Mouse (Mus musculus): Measurements from ENCODE around the gene Shc2. TPM values are rescaled to one million over a fixed set of nuclear protein-coding genes. Genes with fewer than 3 reads are reported as not detected.

The Shc2 gene
- polyA plus RNA-seq, 1 experiment from 2014 or later, result 7.7 TPM

- ATAC-seq (ENCODE audit: insufficient number of reproducible peaks, insufficient read depth, low FRiP score, low read depth), result peak; percentile 85
- 1% methylated on average over 60 of the region's 60 CpGs for WGBS
- H3K27ac ChIP-seq (ENCODE audit: low read length), result no peak within 1 kb of the TSS
- H3K27me3 ChIP-seq (ENCODE audit: control insufficient read depth, insufficient read depth, low read length), result peaks cover 19% of the 10 kb centered on the region
- H3K9me3 ChIP-seq (ENCODE audit: control insufficient read depth, low read depth, low read length), result no peaks in the 10 kb centered on the region
- H3K36me3 ChIP-seq (ENCODE audit: control insufficient read depth, insufficient read depth, low read length), result no peaks in the 10 kb centered on the region
- peaks cover 12% of the 10 kb centered on the region for H3K4me1 ChIP-seq (ENCODE audit: control insufficient read depth, insufficient read depth, low read length)
- peak within 1 kb of the TSS; percentile 52; the same call in 1 of the 2 replicates for H3K9ac ChIP-seq (replicated peaks; ENCODE audit: low read depth, low read length)
- peak within 1 kb of the TSS; percentile 94 for H3K4me2 ChIP-seq (replicated peaks; ENCODE audit: low read depth, low read length)
- peak within 1 kb of the TSS; percentile 52 for H3K4me3 ChIP-seq (ENCODE audit: low read depth, low read length)
Observed at GRCm38 (mm10) chr10:79613578-79614304, 24.0 kb downstream of the Shc2 start, which contains the start of gene C2cd4c. Gene C2cd4c (minus strand): TSS chr10:79614025.

GRCm38 (mm10) chr10:79612192-79613135, 25.3 kb downstream of the Shc2 start:
- no peak for ATAC-seq (ENCODE audit: insufficient number of reproducible peaks, insufficient read depth, low FRiP score, low read depth)
- Histone ChIP-seq H3K27me3 (ENCODE audit: control insufficient read depth, insufficient read depth, low read length) (peaks cover 19% of the 10 kb centered on the region), H3K4me3 (ENCODE audit: low read depth, low read length) (peak overlapping the region; percentile 9; the same call in 1 of the 2 replicates), H3K9me3 (ENCODE audit: control insufficient read depth, low read depth, low read length) (no peaks in the 10 kb centered on the region), H3K4me1 (ENCODE audit: control insufficient read depth, insufficient read depth, low read length) (peaks cover 12% of the 10 kb centered on the region), H3K36me3 (ENCODE audit: control insufficient read depth, insufficient read depth, low read length) (no peaks in the 10 kb centered on the region), H3K4me2 (replicated peaks; ENCODE audit: low read depth, low read length) (0 out of 2 replicates have a peak overlapping the region, but pooled peaks have one; percentile 18), H3K9ac (replicated peaks; ENCODE audit: low read depth, low read length) (no peak overlapping the region), H3K27ac (ENCODE audit: low read length) (no peak overlapping the region)
- 15% methylated on average over 51 of the region's 51 CpGs for WGBS

GRCm38 (mm10) chr10:79611296-79611695, 26.4 kb downstream of the Shc2 start:
- Histone ChIP-seq H3K9ac (replicated peaks; ENCODE audit: low read depth, low read length) (no peak overlapping the region), H3K27me3 (ENCODE audit: control insufficient read depth, insufficient read depth, low read length) (peaks cover 19% of the 10 kb centered on the region), H3K4me2 (replicated peaks; ENCODE audit: low read depth, low read length) (no peak overlapping the region), H3K4me1 (ENCODE audit: control insufficient read depth, insufficient read depth, low read length) (peaks cover 12% of the 10 kb centered on the region), H3K4me3 (ENCODE audit: low read depth, low read length) (no peak overlapping the region), H3K36me3 (ENCODE audit: control insufficient read depth, insufficient read depth, low read length) (no peaks in the 10 kb centered on the region), H3K27ac (ENCODE audit: low read length) (no peak overlapping the region), H3K9me3 (ENCODE audit: control insufficient read depth, low read depth, low read length) (no peaks in the 10 kb centered on the region)
- WGBS, result 37% methylated on average over 5 of the region's 5 CpGs
- ATAC-seq (ENCODE audit: insufficient number of reproducible peaks, insufficient read depth, low FRiP score, low read depth), result no peak

GRCm38 (mm10) chr10:79609276-79609675, 28.4 kb downstream of the Shc2 start:
- no peak overlapping the region for H3K27ac ChIP-seq (ENCODE audit: low read length)
- no peak overlapping the region for H3K9ac ChIP-seq (replicated peaks; ENCODE audit: low read depth, low read length)
- no peaks in the 10 kb centered on the region for H3K36me3 ChIP-seq (ENCODE audit: control insufficient read depth, insufficient read depth, low read length)
- H3K27me3 ChIP-seq (ENCODE audit: control insufficient read depth, insufficient read depth, low read length), result peaks cover 19% of the 10 kb centered on the region
- ATAC-seq (ENCODE audit: insufficient number of reproducible peaks, insufficient read depth, low FRiP score, low read depth), result no peak
- 80% methylated on average over 3 of the region's 3 CpGs for WGBS
- no peaks in the 10 kb centered on the region for H3K9me3 ChIP-seq (ENCODE audit: control insufficient read depth, low read depth, low read length)
- H3K4me2 ChIP-seq (replicated peaks; ENCODE audit: low read depth, low read length), result no peak overlapping the region
- H3K4me3 ChIP-seq (ENCODE audit: low read depth, low read length), result no peak overlapping the region
- peaks cover 12% of the 10 kb centered on the region for H3K4me1 ChIP-seq (ENCODE audit: control insufficient read depth, insufficient read depth, low read length)

GRCm38 (mm10) chr10:79607892-79608291, 29.8 kb downstream of the Shc2 start:
- peak; percentile 33; the same call in 1 of the 2 replicates for ATAC-seq (ENCODE audit: insufficient number of reproducible peaks, insufficient read depth, low FRiP score, low read depth)
- 42% methylated on average over 2 of the region's 2 CpGs for WGBS

GRCm38 (mm10) chr10:79606537-79606936, 31.2 kb downstream of the Shc2 start:
- Histone ChIP-seq H3K9me3 (ENCODE audit: control insufficient read depth, low read depth, low read length) (no peaks in the 10 kb centered on the region), H3K27ac (ENCODE audit: low read length) (no peak overlapping the region), H3K27me3 (ENCODE audit: control insufficient read depth, insufficient read depth, low read length) (no peaks in the 10 kb centered on the region), H3K4me2 (replicated peaks; ENCODE audit: low read depth, low read length) (no peak overlapping the region), H3K36me3 (ENCODE audit: control insufficient read depth, insufficient read depth, low read length) (no peaks in the 10 kb centered on the region), H3K9ac (replicated peaks; ENCODE audit: low read depth, low read length) (no peak overlapping the region), H3K4me1 (ENCODE audit: control insufficient read depth, insufficient read depth, low read length) (no peaks in the 10 kb centered on the region), H3K4me3 (ENCODE audit: low read depth, low read length) (no peak overlapping the region)
- ATAC-seq (ENCODE audit: insufficient number of reproducible peaks, insufficient read depth, low FRiP score, low read depth), result no peak
- 62% methylated on average over 4 of the region's 4 CpGs for WGBS

More at GRCm38 (mm10) chr10:79607892-79608291, 29.8 kb downstream of the Shc2 start:
- H3K4me3 ChIP-seq (ENCODE audit: low read depth, low read length), result no peak overlapping the region
- peaks cover 6% of the 10 kb centered on the region; the same call in 1 of the 2 replicates for H3K4me1 ChIP-seq (ENCODE audit: control insufficient read depth, insufficient read depth, low read length)
- H3K36me3 ChIP-seq (ENCODE audit: control insufficient read depth, insufficient read depth, low read length), result no peaks in the 10 kb centered on the region
- no peak overlapping the region for H3K9ac ChIP-seq (replicated peaks; ENCODE audit: low read depth, low read length)
- H3K4me2 ChIP-seq (replicated peaks; ENCODE audit: low read depth, low read length), result no peak overlapping the region
- H3K27ac ChIP-seq (ENCODE audit: low read length), result no peak overlapping the region
- H3K27me3 ChIP-seq (ENCODE audit: control insufficient read depth, insufficient read depth, low read length), result peaks cover 12% of the 10 kb centered on the region
- H3K9me3 ChIP-seq (ENCODE audit: control insufficient read depth, low read depth, low read length), result no peaks in the 10 kb centered on the region

GRCm38 (mm10) chr10:79597936-79598230, 39.8 kb downstream of the Shc2 start:
- H3K4me2 ChIP-seq (replicated peaks; ENCODE audit: low read depth, low read length), result no peak overlapping the region
- no peaks in the 10 kb centered on the region for H3K9me3 ChIP-seq (ENCODE audit: control insufficient read depth, low read depth, low read length)
- no peak overlapping the region for H3K27ac ChIP-seq (ENCODE audit: low read length)
- no peak for ATAC-seq (ENCODE audit: insufficient number of reproducible peaks, insufficient read depth, low FRiP score, low read depth)
- H3K9ac ChIP-seq (replicated peaks; ENCODE audit: low read depth, low read length), result no peak overlapping the region
- no peak overlapping the region for H3K4me3 ChIP-seq (ENCODE audit: low read depth, low read length)
- WGBS, result 72% methylated on average over 4 of the region's 4 CpGs
- no peaks in the 10 kb centered on the region for H3K36me3 ChIP-seq (ENCODE audit: control insufficient read depth, insufficient read depth, low read length)
- no peaks in the 10 kb centered on the region for H3K4me1 ChIP-seq (ENCODE audit: control insufficient read depth, insufficient read depth, low read length)
- peaks cover 5% of the 10 kb centered on the region; the same call in 1 of the 2 replicates for H3K27me3 ChIP-seq (ENCODE audit: control insufficient read depth, insufficient read depth, low read length)

- H3K9me3 ChIP-seq (ENCODE audit: control insufficient read depth, low read depth, low read length), result no peaks in the 10 kb centered on the region
- no peak overlapping the region for H3K4me2 ChIP-seq (replicated peaks; ENCODE audit: low read depth, low read length)
- no peak overlapping the region for H3K27ac ChIP-seq (ENCODE audit: low read length)
- 45% methylated on average over 13 of the region's 13 CpGs for WGBS
- ATAC-seq (ENCODE audit: insufficient number of reproducible peaks, insufficient read depth, low FRiP score, low read depth), result no peak
- H3K27me3 ChIP-seq (ENCODE audit: control insufficient read depth, insufficient read depth, low read length), result peaks cover 5% of the 10 kb centered on the region; the same call in 1 of the 2 replicates
- no peaks in the 10 kb centered on the region for H3K4me1 ChIP-seq (ENCODE audit: control insufficient read depth, insufficient read depth, low read length)
- H3K9ac ChIP-seq (replicated peaks; ENCODE audit: low read depth, low read length), result no peak overlapping the region
- H3K36me3 ChIP-seq (ENCODE audit: control insufficient read depth, insufficient read depth, low read length), result no peaks in the 10 kb centered on the region
- H3K4me3 ChIP-seq (ENCODE audit: low read depth, low read length), result no peak overlapping the region
Observed at GRCm38 (mm10) chr10:79597051-79597935, 40.4 kb downstream of the Shc2 start.

Data from stomach, embryonic 14.5 days (tissue).